Mouse (Mus musculus) layer of hippocampus, adult 6 months (tissue): Measurements from ENCODE around the gene Vmn1r78. TPM values are rescaled to one million over a fixed set of nuclear protein-coding genes. Genes with fewer than 3 reads are reported as not detected.

Experiments used
- long read RNA-seq, 2 experiments: library from polyadenylated mRNA; unstranded; transcript quantifications; one replicate each; pipeline ENCODE4 v2.0.0; 2019 to 2020
- polyA plus RNA-seq: library from polyadenylated mRNA; unstranded; fragments of <200 nt; fragmentation: Nextera tagmentation; gene quantifications from 2 replicates; pipeline ENCODE4 v1.2.3, GENCODE M21; 2021

Vmn1r78 gene
- polyA plus RNA-seq, result not detected in 2 replicates
- long read RNA-seq, experiment 1, result 0 reads
- long read RNA-seq, experiment 2, result 0 reads

DNA sequence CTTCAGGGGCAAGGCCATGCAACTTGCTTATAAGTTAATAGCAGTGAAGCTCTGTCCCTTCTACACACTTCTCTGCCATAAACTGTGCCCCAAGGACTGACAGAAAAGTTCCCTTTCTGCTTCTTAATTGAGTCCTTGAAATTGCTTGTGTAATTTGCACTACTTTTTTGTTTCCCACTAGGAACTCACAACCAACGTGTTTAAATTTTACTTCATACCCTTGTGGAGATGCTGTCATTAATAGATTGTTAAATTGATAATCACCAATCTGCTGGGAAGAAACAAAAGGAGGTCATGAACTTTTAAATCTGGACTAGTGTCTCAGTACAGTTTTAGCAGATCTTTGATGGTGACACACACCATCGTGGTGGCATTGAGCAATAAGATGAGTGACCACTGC lies at the start of gene Vmn1r78:
Gene Vmn1r78 (plus strand): TSS at position 301 of the 400 bp plus-strand sequence.

DNA sequence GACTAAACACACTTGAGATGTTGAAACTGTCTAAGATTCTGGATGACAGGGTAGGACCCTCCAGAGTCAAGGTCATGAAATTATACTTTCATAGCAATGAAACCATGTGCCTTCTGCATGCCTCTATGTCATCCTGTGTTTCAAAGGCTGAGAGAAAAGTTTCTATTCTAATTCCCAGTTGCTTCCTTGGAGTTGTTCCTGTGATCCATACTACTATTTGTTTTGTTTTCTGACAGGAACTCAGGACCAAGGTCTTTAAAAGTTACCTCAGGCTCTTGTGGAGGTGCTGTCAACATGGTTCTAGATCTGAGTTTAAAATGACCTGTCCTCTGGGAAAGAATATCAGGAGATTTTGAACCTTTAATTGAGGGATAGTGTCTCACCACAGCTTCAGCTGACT lies 20.9 kb downstream of the Vmn1r78 start, which contains the start of gene Vmn1r79:
Gene Vmn1r79 (plus strand): TSS at position 301 of the 400 bp plus-strand sequence.

DNA sequence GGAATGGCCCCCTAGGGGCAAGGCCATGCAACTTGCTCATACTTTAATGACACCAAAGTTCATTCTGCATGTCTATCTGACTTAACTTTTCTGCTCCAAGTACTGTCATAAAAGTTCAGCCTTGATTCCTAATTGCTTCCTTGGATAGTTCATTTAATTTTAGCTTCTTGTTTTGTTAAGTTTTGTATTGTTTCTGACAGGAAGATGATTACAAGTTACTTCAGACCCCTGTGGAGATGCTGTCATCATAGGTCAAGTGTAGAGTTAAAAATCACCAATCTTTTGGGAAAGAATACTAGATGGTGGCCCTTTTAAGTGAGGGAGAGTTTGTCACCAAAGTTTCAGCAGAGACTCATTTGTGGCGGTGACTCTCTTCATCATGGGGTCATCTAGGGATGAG lies 38.9 kb downstream of the Vmn1r78 start, which contains the start of gene Vmn1r80:
Gene Vmn1r80 (plus strand): TSS at position 301 of the 400 bp plus-strand sequence.

Other genes with a start within 250 kb of the Vmn1r78 start
- gene Vmn1r76, start 212.0 kb upstream of the Vmn1r78 start, polyA plus RNA-seq, result not detected in 2 replicates
- not detected in 2 replicates for gene Vmn1r77, start 113.5 kb upstream of the Vmn1r78 start, polyA plus RNA-seq
- gene Vmn1r79, start 21.0 kb downstream of the Vmn1r78 start, polyA plus RNA-seq, result not detected in 2 replicates
- gene Vmn1r80, start 39.0 kb downstream of the Vmn1r78 start, polyA plus RNA-seq, result not detected in 2 replicates
- gene Vmn1r81, start 118.0 kb downstream of the Vmn1r78 start, polyA plus RNA-seq, result not detected in 2 replicates
- not detected in 2 replicates for gene Vmn1r82, start 150.2 kb downstream of the Vmn1r78 start, polyA plus RNA-seq
- not detected in 2 replicates for gene Vmn1r83, start 179.2 kb downstream of the Vmn1r78 start, polyA plus RNA-seq
- not detected in 2 replicates for gene Vmn1r84, start 219.0 kb downstream of the Vmn1r78 start, polyA plus RNA-seq